Mouse (Mus musculus) retina, postnatal 7 days (tissue): ENCODE data around the gene Fn1.

ENCODE experiments used
- DNase-seq: peaks from one replicate; pipeline ENCODE4 v3.0.0-alpha.2; 2012; ENCODE audit warnings: low read depth, low spot score

The Fn1 gene

DNA sequence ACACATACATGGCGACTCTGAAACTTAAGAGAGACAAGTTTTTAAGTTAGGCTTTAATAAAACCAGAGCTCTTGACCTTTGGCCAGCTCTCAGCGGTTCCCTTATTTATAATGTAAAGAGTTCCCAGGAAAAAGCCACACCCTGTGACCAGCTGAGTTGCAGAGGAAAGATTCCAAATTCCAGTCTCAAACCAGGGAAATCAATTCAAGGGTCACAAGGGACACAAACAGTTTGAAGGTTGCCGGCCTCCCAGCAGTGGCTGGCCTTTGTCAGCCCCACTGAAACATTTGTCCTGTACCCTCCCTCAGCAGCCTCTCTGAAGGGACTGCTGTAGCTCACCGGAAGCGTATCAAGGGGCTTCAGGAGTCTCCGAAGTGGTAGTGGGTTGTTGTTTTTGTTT lies 2.3 kb downstream of the Fn1 start:
- DNase-seq = no peak

- DNase-seq = no peak
Measured at GRCm38 (mm10) chr1:71648166-71648565, 4.8 kb downstream of the Fn1 start.

DNA sequence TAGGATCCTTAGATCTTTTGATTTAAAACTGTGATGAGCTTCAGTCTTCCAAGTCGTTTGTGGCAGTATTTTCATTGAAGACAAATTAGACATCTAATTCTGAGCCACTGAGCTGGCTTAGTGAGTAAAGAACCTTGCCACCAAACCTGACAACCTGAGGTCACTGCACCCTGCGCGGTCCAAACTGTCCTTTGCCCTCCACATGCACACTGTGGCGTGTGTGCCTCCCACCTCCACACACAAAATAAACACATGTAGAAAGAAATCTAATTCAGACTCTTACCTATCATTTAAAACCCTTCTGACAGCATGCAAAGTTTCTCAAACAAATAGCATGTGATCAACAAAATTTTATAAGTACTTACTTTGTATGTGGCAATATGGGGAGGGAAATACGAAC lies 6.2 kb downstream of the Fn1 start:
- no peak for DNase-seq

DNA sequence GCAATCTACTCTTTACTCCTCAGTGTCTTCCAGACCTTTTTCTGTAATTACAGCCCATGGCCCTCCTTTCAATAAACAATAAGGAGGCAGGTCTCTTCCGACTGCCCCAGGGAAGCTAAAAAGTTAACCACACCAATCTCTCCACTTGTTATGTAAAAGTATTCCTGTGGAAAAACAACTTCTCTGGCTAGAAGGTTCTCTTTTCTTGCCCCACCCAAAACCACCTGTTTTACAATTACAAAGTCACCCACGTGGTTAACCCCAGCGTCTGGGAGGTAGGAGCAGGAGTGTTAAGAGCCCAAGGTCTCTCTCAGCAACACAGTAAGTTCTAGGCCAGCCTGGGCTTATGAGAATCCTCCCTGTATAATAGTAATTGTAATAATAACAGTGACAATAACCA lies 7.0 kb downstream of the Fn1 start:
- DNase-seq = no peak

DNA sequence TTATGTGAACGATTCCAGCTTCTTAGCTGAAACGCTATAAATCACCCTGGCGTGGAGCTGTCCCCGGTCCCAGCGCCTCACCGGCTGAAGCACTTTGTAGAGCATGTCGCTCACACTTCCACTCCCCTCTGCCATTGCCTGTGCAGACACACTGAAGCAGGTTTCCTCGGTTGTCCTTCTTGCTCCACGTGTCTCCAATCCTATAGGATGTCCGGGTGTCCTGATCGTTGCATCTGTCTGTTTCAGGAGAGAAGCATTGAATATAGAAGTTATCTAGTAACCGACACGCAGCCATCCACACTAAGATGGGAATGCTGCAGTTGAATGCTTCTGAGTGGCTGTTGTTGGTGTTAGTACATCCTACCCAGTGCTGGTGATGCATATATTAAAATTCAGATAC lies 7.5 kb downstream of the Fn1 start:
- DNase-seq = no peak

DNA sequence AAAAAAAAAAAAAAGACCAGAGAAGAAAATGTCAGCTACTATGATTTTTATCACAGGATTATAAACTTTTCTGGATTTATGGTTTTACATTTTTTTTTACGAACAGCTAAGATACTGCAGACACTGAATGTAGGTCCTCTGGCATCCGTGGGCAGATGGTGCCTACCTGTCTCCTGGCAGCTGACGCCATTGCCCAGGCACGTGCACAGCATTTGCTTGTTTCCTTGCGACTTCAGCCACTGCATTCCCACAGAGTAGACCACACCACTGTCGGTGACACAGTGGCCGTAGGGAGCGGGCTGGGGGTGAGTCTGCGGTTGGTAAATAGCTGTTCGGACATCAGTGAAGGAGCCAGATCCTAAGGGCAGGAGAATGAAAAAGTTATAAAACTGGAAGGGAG lies 10.2 kb downstream of the Fn1 start:
- DNase-seq = no peak

GRCm38 (mm10) chr1:71641206-71641605 lies 11.8 kb downstream of the Fn1 start:
- DNase-seq = peak; percentile 50

DNA sequence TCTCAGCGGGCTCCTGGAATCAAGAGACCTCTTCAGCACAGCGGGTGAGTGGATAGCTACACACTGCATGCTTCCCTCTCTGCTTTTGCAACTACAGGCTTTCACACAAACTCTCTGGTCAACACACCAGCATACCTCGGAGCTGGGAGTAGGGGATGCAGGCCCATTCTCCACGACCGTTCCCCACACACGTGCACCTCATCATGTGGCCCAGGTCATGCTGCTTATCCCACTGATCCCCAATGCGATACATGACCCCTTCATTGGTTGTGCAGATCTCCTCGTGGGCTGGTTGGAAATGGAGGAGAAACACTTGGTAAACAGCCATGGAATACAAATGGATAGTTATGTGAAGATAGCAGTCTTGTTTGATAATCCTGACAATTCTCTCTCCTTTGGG lies 12.8 kb downstream of the Fn1 start:
- DNase-seq = no peak

DNA sequence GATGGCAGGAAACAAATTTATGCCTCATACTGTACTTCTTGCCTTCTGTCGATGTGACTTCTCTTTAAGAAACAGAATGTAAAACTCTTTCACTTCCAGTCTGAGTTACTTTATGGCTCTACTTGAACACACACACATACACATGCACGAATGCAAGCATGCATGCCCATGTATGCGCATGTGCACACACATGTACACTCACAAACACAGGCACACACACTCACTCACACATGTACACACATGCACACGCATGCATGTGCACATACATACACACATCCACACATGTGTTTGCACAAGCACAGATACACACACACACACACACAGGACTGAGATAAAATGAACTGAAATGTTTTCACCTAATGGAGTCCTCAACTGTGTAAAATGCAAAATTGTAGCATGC lies 16.3 kb downstream of the Fn1 start:
- no peak for DNase-seq

GRCm38 (mm10) chr1:71636116-71636515 lies 16.9 kb downstream of the Fn1 start:
- DNase-seq = no peak

DNA sequence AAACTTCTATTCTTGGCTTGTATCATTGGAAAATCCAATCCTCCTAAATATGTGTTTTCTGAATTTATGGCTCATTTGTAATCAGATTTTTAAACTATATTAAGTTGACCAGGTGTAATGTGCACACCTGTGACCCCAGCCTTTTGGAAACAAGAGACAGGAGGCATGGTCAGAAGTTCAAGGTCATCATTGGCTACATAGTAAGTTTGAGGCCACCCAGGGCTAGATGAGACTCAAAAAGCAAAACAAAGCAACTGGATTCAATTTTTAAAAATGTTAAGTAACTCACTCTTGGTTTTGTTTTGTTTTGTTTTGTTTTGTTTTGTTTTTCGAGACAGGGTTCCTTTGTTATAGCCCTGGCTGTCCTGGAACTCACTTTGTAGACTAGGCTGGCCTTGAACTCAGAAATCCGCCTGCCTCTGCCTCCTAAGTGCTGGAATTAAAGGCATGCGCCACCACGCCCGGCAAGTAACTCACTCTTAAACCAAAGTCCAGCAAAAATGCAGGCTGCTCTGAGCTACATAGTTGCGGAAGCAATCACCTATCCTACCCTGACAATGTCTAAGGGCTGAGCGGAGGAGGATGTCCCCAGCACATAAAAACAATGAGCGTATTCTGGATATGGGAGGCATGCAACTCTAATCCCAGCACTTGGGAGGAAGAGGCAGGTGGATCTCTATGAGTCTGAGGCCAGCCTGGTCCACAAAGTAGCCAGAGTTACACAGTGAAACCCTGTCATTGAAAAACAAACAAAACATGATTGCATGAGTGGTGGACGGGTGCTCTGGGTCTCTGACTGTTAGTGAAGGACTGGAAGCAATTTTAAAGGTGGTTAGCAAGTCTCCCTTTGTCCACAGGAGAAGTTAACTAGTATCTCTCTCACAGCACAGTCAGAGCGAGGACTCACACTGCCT lies 17.6 kb downstream of the Fn1 start:
- DNase-seq = no peak

GRCm38 (mm10) chr1:71634471-71634981 lies 18.5 kb downstream of the Fn1 start:
- DNase-seq = no peak

- no peak for DNase-seq
Measured at GRCm38 (mm10) chr1:71632387-71632786, 20.6 kb downstream of the Fn1 start.

- no peak for DNase-seq
Measured at GRCm38 (mm10) chr1:71631811-71632210, 21.2 kb downstream of the Fn1 start.

DNA sequence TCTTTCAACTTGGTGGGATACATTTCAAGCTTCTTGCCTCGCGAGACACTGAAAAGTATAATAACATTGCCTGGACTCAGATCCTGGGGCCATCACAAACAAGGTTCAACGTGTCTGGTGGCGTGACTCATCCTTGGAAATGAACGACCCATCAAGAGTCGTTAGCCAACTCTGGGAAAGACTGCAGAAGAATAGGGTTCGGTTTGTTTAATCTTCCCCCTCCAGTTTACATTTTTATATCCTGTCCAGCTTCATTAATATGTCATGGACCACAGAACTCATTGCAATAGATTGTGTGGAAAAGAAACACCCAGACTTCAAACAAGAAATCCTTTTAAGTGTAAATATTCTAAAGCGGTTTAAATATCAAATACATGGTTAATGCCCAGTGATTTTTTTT lies 22.8 kb downstream of the Fn1 start:
- no peak for DNase-seq

DNA sequence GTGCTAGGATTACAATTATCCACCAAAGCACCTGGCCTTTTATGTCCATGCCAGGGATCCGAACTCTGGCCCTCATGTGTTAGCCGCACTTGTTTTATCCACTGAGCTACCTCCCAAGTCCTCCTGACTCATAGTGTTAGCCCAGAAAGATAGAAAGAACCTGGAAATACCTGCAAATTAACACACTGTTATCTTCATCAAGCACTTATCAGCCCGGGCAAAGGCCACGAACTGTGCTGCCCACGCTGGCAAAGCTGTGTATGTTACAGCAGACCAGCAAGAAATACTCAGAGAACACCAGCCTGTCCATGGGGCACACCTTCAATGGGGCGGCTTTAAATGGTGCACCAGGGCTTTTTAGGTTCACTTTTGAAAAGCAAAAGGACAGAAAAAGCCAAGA lies 29.4 kb downstream of the Fn1 start:
- DNase-seq = no peak

DNA sequence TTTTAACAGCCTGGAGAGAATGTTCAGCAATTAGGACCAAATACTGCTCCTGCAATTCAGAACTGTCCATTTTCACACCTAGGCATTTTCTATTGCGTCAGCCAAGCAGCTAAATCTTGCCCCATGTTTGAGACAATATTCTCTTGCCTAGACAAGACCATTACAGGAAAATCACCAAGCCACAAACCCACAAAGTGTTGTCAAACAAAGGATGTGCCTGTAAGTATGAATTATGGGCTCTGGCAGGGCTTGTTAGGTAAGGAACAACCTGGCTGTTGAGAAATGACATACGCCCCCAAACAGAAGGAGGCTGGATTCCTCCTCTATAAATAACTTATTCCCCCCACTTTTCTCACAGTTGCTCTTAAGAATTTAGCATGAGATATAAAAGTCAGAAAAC lies 31.5 kb downstream of the Fn1 start:
- no peak for DNase-seq

DNA sequence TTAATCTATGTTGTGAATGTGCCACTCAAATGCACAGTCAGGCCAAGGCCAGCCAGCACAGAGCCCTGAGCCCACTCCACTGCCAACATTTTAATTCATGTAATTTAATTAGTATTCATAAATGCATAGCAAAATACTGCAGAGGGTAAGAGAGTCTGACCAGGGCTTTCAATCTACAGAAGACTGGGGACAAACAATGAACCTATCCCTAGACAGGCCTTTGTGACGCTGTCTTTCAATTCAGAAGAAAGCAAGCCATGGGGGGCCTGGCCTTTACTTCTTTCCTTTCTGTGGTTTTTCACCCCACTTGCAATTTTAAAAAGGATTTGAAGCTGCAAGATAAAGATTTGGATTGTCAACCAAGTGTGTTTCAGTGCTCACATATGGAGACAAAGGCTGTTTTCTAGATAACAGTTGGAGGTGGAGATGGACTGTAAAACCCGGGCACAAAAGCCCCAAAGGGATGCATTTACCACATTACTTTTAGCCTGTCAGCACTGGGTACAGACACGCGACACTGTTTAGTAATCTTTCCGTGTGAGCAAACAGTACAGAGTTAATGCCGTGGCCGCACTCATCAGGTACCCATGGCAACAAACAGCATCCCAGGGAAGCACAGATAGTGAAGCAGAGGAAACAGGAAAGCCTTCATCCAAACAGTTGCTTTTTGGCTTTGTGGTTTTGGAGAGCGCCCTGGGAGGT lies 38.3 kb downstream of the Fn1 start:
- no peak for DNase-seq

DNA sequence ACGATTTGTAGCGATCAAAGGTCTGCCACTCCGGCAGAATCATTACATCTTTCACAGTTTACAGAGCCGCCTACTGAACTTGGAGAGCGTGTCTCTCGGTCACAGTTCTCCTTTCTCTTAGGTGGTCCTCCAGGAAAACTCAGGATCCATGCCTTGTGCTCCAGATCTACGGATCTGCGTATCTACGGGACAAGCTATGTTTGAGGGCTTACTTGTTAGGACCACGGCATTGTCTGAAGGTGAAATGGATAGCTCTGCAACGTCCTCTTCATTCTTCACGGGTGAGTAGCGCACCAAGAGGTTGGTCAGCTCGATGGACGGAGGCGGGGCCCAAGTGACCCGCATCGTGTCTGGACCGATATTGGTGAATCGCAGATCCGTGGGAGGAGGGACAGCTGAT lies 40.7 kb downstream of the Fn1 start:
- no peak for DNase-seq

DNA sequence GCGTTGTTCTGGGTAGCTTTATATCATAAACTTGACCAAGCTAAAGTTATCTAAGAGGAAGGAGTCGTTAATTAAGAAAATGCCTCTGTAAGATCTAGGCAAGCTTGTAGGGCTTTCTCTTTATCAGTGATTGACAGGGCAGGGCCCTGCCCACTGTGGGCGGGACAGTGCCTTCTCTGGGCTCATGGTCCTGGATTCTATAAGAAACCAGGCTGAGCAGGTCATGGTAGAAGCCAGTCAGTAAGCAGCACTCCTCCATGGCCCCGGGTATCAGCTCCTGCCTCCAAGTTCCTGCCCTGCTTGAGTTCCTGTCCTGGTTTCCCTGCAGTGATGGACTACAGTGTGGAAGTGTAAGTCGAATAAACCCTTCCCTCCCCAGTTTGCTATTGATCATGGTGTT lies 43.1 kb downstream of the Fn1 start:
- no peak for DNase-seq

DNA sequence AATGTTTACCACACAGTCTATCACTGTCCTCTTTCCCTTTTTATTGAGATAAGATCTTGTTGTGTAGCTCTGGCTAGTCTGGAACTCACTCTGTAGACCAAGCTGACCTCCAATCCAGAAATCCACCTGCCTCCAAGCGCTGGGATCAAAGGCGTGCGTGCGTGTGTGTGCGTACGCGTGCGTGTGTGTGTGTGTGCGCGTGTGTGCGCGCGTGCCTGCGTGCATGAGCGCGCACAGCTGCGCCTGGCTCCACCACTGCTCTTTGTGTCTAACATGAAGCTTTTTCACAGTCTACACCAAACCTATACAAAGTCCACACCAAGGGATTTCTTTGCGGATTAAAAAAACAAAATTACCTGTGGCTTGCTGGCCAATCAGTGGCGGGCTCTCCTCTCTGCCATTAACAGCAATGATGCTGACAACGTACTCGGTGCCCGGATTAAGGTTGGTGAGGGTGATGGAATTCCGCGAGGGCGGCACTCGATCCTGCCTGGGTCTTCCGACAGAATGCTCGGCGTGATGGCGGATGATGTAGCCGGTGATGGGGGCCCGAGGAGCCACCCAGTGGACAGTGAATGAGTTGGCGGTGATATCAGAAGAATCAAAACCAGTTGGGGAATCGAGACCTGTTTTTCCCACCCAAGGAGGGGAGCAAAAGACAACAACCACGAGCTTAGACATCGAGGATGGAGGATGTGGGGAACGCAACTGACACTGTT lies 43.8 kb downstream of the Fn1 start:
- no peak for DNase-seq

GRCm38 (mm10) chr1:71606600-71607325 lies 46.2 kb downstream of the Fn1 start:
- no peak for DNase-seq
